Mouse (Mus musculus) right cerebral cortex, postnatal 14 days (tissue): Measurements from ENCODE around the gene Etl4.
"Not testable (repeated sequence)": the region's sequence is repeated elsewhere in the genome, so short reads cannot be mapped to it uniquely, and the experiment has no call there.

ENCODE experiments used
- DNase-seq: peaks from one replicate; pipeline ENCODE4 v3.0.0; 2022

The Etl4 gene

DNA sequence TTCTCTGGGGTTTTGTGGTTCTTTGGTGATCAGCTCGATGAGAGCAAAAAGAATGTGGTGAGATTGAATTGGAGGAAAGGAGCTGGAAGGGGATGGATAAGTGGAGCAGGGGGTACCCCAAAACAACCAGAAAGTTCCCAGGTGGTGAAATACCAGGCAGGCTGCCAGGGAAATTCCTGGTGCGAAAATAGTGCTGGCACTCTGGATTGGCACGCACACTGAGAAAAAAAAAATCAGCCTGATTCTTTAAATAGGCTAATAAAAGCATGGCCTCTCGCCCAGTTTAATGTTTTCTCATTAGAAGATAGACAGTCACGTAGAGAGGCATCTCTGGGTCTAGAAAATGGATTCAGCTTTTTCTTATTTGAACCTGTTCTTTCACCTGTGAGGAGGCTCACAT lies 258.0 kb downstream of the Etl4 start:
- DNase-seq, result no peak

DNA sequence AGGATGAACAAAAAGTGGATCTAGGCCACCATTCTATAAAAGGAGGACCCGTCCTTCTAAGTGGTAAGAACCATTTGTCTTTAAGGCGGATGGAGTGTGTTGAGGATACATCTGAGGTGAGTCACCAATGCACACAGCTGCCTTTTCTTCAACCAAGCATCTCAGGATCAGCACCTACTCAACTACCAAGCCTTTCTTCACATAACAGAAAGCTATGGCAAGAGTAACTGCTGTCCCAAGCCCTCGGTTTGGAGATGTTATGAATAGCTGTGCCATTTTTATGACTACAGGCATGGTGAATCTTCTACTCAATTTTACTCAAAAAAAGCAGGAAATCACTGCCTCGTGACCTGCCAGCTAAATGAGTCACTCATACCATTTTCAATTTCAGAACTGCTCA lies 258.6 kb downstream of the Etl4 start:
- no peak for DNase-seq

- not testable (repeated sequence) for DNase-seq
These were observed 267.0 kb downstream of the Etl4 start for GRCm38 (mm10) chr2:20176456-20177184.

- DNase-seq, result not testable (repeated sequence)
These were observed 267.7 kb downstream of the Etl4 start for GRCm38 (mm10) chr2:20177236-20177635.

DNA sequence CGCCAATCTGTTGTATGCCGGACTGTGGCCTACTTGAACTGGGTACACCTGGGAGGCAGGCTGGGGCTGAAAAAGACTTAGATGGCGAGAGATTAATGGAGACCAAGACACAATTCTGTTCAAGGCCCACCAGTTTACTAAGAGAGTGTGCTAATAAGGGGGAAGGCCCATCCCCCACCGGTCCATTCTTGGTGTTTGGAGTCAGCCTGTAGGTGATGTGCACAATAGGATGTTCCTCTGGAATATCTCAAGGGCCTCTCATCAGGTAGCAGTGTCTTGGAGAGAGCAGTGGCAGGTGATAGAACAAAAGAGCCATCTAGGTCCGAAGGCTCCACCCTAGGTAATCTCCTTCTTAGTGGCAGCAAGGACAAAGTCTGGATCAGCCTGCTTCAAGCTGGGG lies 271.0 kb downstream of the Etl4 start:
- not testable (repeated sequence) for DNase-seq

DNA sequence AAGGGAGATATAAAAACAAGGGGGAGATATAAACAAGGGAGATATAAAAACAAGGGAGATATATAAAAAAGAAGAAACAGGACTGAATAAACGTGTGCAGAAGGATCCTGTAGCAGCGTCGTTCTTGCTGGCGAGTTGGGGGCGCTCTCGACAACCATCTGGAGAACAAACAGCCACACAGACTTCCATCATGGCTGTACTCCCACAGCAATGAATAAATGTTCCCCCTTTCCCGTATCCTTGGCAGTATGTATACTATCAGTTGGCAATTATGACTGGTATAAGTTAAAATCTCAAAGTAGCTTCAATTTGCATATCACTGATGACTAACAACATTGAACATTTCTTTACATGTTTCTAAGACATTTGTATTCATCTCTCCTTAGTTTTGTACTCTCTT lies 277.6 kb downstream of the Etl4 start:
- DNase-seq, result not testable (repeated sequence)

- DNase-seq, result no peak
These were observed 293.4 kb downstream of the Etl4 start for GRCm38 (mm10) chr2:20203011-20203410.

DNA sequence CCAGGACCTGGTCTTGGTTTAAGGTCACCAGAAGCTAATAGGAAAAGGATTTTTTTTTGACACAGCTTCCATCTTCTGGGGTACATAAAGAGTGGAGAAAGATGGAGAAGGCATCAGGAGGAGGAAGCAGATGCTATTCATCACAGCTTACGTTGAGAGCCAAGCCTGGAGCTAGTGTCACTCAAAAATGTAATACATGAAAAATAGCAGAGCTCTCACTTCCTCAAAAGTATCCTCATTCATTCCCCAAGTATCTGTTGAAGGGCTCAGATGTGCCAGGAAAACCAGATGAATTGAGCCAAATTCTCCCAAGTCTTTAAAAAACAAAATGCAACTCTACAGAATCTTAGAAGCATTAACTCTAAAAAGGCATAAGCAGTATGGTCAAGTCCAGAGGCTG lies 297.1 kb downstream of the Etl4 start:
- no peak for DNase-seq

DNA sequence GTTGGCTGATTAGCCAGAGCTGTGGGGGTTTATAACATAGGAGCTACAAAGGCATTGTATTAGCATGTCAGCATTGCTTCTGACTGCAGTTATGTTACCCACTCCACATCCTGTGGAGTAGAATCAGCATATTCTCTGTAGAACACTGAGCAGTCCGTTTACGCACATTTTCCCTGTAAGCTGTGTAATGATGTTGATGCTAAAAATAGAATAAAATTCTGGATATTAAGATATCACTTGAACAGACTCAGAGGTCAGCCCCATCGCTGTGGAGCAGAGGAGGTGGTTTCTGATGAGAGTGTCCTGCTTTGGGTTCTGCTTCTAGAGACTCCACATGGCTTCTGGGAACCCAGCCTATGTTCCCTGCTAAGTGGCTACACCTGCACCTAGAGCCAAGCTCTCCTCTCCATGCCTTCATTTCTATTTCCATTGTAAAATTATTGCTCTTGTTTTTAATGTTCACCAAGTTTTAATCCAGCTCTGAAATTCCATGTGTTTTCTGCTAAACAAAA lies 299.2 kb downstream of the Etl4 start:
- DNase-seq, result no peak

GRCm38 (mm10) chr2:20209359-20209758 lies 299.8 kb downstream of the Etl4 start:
- DNase-seq, result no peak

DNA sequence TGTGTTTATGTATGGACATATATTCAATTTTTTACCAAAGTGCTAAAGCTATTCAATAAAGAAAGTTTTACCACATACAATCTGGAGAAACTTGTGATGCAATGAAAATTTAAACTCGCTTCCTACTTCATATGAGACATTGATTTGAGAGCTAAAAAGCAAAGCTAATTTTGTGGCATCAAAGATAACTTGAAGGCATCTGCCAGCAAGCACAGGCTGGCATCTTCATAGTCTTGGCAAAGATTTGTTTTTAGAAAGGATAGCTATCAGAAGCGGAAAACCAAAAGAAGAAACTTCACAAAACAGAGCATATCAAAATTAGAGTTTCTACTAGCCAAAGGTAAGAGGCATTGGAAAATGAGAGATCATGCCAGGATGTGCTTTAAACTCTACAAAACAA lies 306.7 kb downstream of the Etl4 start:
- no peak for DNase-seq

- DNase-seq, result no peak
These were observed 307.3 kb downstream of the Etl4 start for GRCm38 (mm10) chr2:20216686-20217437.

GRCm38 (mm10) chr2:20231371-20231770 lies 321.8 kb downstream of the Etl4 start:
- DNase-seq, result no peak

DNA sequence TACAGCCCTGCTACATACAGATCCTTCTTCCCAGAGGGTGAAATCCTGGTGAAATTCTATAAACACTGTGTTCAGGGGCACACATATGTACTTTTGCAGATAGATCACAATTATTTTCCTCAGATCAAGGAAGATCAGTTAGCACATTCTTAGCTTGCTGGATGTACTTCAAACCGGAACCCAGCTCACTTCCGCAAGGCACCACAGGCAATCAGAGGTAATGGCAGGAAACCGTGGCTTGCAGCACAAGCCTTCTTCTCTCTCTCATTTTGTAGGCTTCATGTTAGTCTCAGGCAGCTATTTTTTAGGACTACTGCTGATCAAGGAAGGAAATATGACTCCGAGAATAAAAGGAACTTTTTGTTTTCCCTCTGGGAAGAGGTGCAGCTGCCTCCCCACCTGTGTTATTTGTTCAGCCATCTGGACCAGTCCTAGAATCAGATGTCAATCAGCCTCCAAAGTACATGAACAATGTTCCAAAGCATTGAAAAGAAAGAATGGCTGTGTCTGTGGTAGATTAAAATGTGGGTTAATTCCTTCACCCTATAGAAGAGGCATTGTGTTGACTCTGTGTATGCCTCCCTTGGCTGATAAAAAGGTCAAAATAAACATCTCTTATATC lies 338.6 kb downstream of the Etl4 start:
- DNase-seq, result no peak

- peak; percentile 34 for DNase-seq
These were observed 339.8 kb downstream of the Etl4 start for GRCm38 (mm10) chr2:20249403-20249802.

- peak; percentile 48 for DNase-seq
These were observed 366.5 kb downstream of the Etl4 start for GRCm38 (mm10) chr2:20276124-20276523.

DNA sequence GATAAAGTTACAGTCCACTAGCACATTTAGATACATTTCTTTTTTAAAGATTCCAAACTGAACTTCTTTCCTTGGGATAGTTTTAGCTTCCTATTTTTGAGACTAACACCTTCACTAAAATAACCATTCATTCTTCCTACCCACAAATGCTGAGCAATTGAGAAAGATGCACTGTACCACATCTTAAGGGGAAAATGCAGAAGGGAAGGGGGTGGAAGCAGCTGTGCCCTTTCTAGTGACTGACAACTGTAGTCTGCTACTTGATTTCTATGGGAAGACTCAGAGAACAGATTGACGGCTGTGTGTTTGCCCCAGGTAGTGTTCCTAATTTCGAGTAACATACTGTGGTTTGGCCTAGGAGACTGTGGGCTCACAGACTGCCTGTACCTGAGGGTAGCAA lies 372.3 kb downstream of the Etl4 start:
- no peak for DNase-seq

DNA sequence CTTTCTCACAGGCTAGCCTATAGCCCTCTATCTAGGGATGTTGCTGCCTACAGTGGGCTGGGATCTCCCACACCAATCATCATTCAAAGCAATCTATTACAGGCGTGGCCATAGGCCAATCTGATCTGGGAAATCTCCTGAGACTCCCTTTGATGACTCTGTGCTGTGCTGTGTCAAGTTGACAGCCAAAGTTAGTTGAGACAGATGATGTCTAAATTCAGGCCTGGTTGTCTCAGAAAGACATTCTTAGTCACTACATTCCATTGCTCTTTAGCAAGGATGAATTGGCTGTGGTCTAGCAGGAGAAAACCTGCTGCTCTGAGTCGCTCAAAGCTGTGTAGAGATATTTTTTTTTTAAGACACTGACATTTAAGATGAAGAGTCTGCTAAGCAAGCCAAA lies 374.8 kb downstream of the Etl4 start:
- no peak for DNase-seq

DNA sequence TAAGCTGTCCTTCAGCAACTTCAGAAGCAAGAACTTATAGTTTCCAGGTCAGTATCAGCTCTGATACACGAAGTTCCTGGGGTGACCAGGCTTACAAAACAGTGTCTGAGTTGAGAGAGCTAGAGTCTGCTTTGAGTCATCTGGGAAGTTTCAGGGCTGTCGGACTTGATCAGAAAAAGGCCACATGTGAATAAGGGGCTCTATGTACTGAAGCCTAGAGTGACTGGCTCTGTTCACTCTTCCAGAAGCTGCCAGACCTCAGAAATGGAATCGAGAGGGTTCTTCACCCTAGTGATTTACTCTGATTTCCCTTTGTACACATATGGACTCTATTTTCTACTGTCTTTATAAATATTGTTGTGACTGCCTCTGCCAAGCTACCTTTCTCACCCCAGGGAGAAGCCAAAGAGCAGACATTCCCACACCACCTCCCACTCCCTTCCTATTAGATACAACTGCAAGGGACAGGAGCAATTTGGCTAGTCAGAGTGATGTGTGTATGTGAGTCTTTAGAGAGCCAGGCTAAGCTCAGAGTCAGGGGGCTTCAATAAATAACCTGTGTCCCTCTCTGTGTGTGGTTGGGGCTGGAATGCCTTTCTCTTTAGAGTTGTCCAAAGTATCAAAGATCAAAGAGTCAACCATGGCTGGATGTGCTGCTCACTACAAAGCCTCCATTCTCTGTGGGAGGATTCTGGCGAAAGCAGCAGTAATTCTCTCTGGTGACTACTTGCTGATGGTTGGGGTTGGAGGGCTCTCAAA lies 381.6 kb downstream of the Etl4 start:
- DNase-seq, result no peak

- no peak for DNase-seq
These were observed 382.1 kb downstream of the Etl4 start for GRCm38 (mm10) chr2:20291741-20292110.

- DNase-seq, result peak; percentile 43
These were observed 383.8 kb downstream of the Etl4 start for GRCm38 (mm10) chr2:20293336-20293735.

- DNase-seq, result no peak
These were observed 385.0 kb downstream of the Etl4 start for GRCm38 (mm10) chr2:20294596-20294995.

- no peak for DNase-seq
These were observed 392.9 kb downstream of the Etl4 start for GRCm38 (mm10) chr2:20302517-20302916.
